Mouse (Mus musculus) liver, embryonic 18 days (tissue): ENCODE results near the gene Prlr. TPM values are rescaled to one million over a fixed set of nuclear protein-coding genes. Genes with fewer than 3 reads are reported as not detected.

Experiments
- polyA plus RNA-seq: library from polyadenylated mRNA; depleted of rRNA; stranded (reverse); fragments of >200 nt; gene quantifications from 2 replicates; pipeline ENCODE4 v1.2.3, GENCODE M21; 2012; rRNA removed

The Prlr gene
- polyA plus RNA-seq: 14.7 and 18.6 TPM in 2 replicates

GRCm38 (mm10) chr15:10177083-10177482, at the start of gene Prlr:
Prlr (plus strand) TSS chr15:10177238.

GRCm38 (mm10) chr15:10325080-10325479, 148.0 kb downstream of the Prlr start, which contains the start of gene Gm21973:
Gm21973 (plus strand) TSS chr15:10325380.

GRCm38 (mm10) chr15:10358039-10358948, 181.3 kb downstream of the Prlr start, which contains the start of gene Agxt2:
Agxt2 (plus strand) TSS chr15:10358532.

Other genes starting within 250 kb of the Prlr start
- gene Gm21973, start 148.1 kb downstream of the Prlr start, polyA plus RNA-seq: 0.30 and 0.34 TPM in 2 replicates
- 31.3 and 33.9 TPM in 2 replicates for gene Agxt2, start 181.3 kb downstream of the Prlr start, polyA plus RNA-seq